1 mouse cellular context compared by ENCODE assay signal in the genomic region with DNA sequence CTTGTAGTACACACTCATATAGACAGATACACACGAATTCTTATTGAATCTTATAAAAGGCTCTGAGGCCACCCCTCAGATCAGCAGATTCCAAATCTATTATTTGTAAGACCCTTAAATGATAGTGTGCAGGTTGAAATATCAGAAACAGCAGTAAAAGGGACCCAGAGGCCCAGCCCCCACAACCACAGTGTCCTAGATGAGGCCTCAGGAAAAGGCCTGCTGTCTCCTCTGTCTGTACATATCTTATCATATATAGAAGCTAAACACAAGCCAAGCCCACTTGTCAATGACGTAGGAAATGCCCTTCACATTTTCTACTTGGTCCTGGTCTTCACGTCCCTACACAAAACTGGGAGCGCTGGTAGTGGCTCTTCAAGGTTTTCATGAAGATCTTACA.
TF ChIP-seq lines count a peak whose summit lies in the region.

No protein-coding gene starts in this region.

TF ChIP-seq in MEL, 35 proteins besides CTCF, POLR2A, EP300 and RAD21:
- no peak for TF ChIP-seq UBTF (IDR thresholded peaks at IDR 0.05; ENCODE audit: borderline replicate concordance, insufficient read depth, low read depth, low read length)
- TF ChIP-seq ZNF384 (IDR thresholded peaks at IDR 0.05; ENCODE audit: low read depth, low read length): 0 out of 2 replicates have a peak, but pooled peaks have one; percentile 4
- TF ChIP-seq NRF1 (IDR thresholded peaks at IDR 0.05; ENCODE audit: insufficient read depth, low read depth, low read length, poor library complexity, severe bottlenecking): no peak
